Mouse (Mus musculus) monocyte, adult 59 days (primary cell): ENCODE results near the gene Hadha. TPM values are rescaled to one million over a fixed set of nuclear protein-coding genes. Genes with fewer than 3 reads are reported as not detected.

Experiments used
- total RNA-seq, 2 experiments: library from RNA; stranded (reverse); gene quantifications; one replicate each; pipeline ENCODE4 v1.2.4; 2023

Gene Hadha
- 10 to 100 TPM; 81.3 to 83.3 TPM for total RNA-seq

GRCm38 (mm10) chr5:30154474-30155394 lies at the start of gene Hadha, which contains the start of gene Hadhb:
Hadha (minus strand) TSS chr5:30155162.
Hadhb (plus strand) TSS chr5:30155248.

DNA sequence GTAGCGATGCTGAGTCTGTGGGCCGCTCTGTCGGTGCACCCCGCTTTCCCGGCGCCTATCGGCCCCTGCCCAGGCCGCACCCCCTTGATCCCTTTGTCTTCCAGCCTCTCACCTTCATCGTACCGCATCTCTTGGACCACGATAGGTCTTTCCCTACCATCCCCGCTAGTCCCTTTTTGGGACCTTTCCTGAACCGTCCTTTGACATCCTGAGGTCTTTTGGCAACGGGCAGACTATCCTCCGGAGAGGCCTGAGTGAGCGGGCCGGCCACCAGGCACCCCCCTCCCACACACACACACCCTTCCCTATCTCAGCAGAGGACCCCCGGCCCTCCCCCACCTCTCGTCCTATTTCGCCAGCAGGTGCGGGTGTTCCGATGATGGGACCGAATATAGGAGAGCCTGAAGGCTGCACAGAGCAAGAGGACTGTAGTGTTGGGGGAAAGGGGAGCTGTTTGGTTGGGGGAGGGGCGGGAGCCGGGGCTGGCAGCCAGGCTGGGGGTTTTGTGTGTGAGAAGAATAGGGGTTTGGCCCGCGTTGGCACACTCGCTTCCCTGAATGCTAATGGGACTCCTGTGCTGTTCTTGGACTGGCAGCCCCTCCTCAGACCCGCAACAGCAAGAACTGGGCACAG lies 49.2 kb downstream of the Hadha start, which contains the start of gene 3110082J24Rik:
3110082J24Rik (minus strand) TSS at position 419 of the 633 bp plus-strand sequence.

DNA sequence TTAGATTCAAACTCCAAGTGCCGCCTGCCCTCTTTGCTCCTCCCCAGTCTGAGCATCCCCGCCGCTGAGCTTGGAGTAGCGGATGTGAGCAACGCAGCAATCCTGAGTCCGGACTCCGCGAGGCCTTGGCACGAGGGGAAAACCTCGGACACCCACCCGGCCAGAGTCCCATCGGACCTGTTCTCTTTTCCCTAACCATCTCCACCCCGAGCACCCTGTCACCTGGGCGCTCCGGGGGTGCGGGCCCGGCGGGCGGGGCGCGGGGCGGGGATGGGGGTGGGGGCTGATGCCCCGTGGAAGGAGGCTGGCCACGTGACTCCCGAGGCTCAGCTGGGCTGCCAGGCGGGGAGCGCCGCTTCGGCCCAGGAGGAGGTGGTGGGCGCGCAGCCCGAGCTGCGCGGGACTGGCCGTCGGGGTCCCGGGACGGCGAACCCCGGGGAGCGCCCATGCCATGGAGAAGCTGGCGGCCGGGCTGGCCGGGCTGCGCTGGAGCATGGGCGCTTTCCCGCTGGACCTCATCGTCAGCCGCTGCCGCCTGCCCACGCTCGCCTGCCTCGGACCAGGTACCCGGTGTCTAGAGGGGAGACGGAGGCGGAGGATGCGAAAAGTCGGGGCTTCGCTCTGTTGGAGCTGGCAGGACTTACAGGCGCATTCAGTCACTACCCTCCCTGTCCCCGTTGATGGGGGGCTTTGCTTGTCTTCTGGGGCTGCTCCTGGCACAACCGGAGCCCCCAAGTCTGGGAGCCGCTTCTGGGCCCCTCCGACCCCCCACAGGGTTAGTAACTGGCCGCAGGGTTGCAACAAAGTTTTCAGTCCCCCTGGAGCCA lies 49.9 kb downstream of the Hadha start, which contains the start of gene Garem2:
Garem2 (plus strand) TSS at position 321 of the 827 bp plus-strand sequence.

GRCm38 (mm10) chr5:30072825-30073821 lies 81.8 kb downstream of the Hadha start, which contains the start of gene Tyms:
Tyms (minus strand) TSS chr5:30073617.

Other genes starting within 250 kb of the Hadha start
- 1 to 10 TPM; 2.6 to 3.0 TPM for gene Il6, start 142.0 kb downstream of the Hadha start, total RNA-seq
- 1 to 10 TPM; 2.0 to 2.3 TPM for gene Tyms, start 81.5 kb downstream of the Hadha start, total RNA-seq
- gene Garem2, start 50.0 kb downstream of the Hadha start, total RNA-seq, result not detected
- gene 3110082J24Rik, start 49.1 kb downstream of the Hadha start, total RNA-seq, result not detected
- 10 to 100 TPM; 73.6 to 74.6 TPM for gene Hadhb, start 86 bp upstream of the Hadha start, total RNA-seq
- not detected for gene Adgrf3, start 50.6 kb upstream of the Hadha start, total RNA-seq
- gene Selenoi, start 77.4 kb upstream of the Hadha start, total RNA-seq, result 10 to 100 TPM; 13.8 to 17.3 TPM
- gene Drc1, start 126.2 kb upstream of the Hadha start, total RNA-seq, result not detected